In genomic region chr13:21530136-21530535, GRCm38 (mm10) we compare ENCODE assay signal across 9 mouse cellular contexts. TPM values are rescaled to one million over a fixed set of nuclear protein-coding genes. Genes with fewer than 3 reads are reported as not detected.
A peak's percentile ranks its signal among the peaks of the same experiment; 100 is the strongest.
DNase-seq lines count a peak whose midpoint lies in the region; ATAC-seq and TF ChIP-seq lines count a peak whose summit lies in the region.
"Had no signal": no experiment of that assay in that cellular context is flagged by ENCODE, and none has a peak within 500 bp of the region (broad histone marks: within the 10 kb centered on the region; RNA-seq: fewer than 3 reads in every experiment).

No protein-coding gene starts in this region.

- ATAC-seq in forebrain, embryonic 14.5 days = no peak
- no peak for ATAC-seq in liver, embryonic 15.5 days (ENCODE audit: insufficient read depth)
- no peak for ATAC-seq in megakaryocyte-erythroid progenitor cell, adult 5-6 weeks (replicated peaks; ENCODE audit: low FRiP score, low TSS enrichment, poor library complexity, severe bottlenecking)

- H3K9ac ChIP-seq in forebrain, embryonic 14.5 days (ENCODE audit: low read length) = peak overlapping the region; percentile 25
- no peak overlapping the region for H3K9ac ChIP-seq in liver, embryonic 15.5 days

- DNase-seq in heart, embryonic 10.5 days (ENCODE audit: low spot score) = no peak
- no peak for DNase-seq in heart, postnatal 25 days (ENCODE audit: low spot score)
- no peak for DNase-seq in forebrain, embryonic 14.5 days (ENCODE audit: low spot score)
- no peak for DNase-seq in thymus, postnatal 25 days
- no peak for DNase-seq in left cerebral cortex, postnatal 14 days (ENCODE audit: low spot score in 2 of 2)

- H3K4me1 ChIP-seq in heart, embryonic 10.5 days = peaks cover 3% of the 10 kb centered on the region; the same call in 1 of the 2 replicates
- H3K4me1 ChIP-seq in E14TG2a.4 (replicated peaks; ENCODE audit: low read depth, low read length) = peaks cover 11% of the 10 kb centered on the region; the same call in 1 of the 2 replicates
- H3K4me1 ChIP-seq in forebrain, embryonic 14.5 days (ENCODE audit: control insufficient read depth, insufficient read depth, low read length) = peaks cover 9% of the 10 kb centered on the region
- H3K4me1 ChIP-seq in liver, embryonic 15.5 days (replicated peaks) = 0 out of 2 replicates have a peak, but pooled peaks cover 2% of the 10 kb centered on the region

- H3K27ac ChIP-seq in heart, embryonic 10.5 days = no peak overlapping the region; the same call in 1 of the 2 replicates
- no peak overlapping the region for H3K27ac ChIP-seq in forebrain, embryonic 14.5 days (ENCODE audit: low read depth, low read length)
- H3K27ac ChIP-seq in liver, embryonic 15.5 days (replicated peaks) = no peak overlapping the region

- H3K4me2 ChIP-seq in forebrain, embryonic 14.5 days (ENCODE audit: low read length) = peak overlapping the region; percentile 70
- H3K4me2 ChIP-seq in liver, embryonic 15.5 days = peak overlapping the region; percentile 54

- H3K36me3 ChIP-seq in heart, embryonic 10.5 days = peaks cover 19% of the 10 kb centered on the region
- peaks cover 17% of the 10 kb centered on the region for H3K36me3 ChIP-seq in E14TG2a.4 (ENCODE audit: insufficient read depth, low read length)
- peaks cover 15% of the 10 kb centered on the region for H3K36me3 ChIP-seq in forebrain, embryonic 14.5 days (ENCODE audit: control insufficient read depth, insufficient read depth, low read length)
- H3K36me3 ChIP-seq in liver, embryonic 15.5 days (replicated peaks) = peaks cover 14% of the 10 kb centered on the region

- 48% methylated on average over 7 of the region's 7 CpGs for WGBS in heart, embryonic 10.5 days
- 55% methylated on average over 7 of the region's 7 CpGs for WGBS in forebrain, embryonic 14.5 days
- 32% methylated on average over 7 of the region's 7 CpGs for WGBS in liver, embryonic 15.5 days (ENCODE audit: insufficient replicate concordance)

- no peaks in the 10 kb centered on the region for H3K27me3 ChIP-seq in heart, embryonic 10.5 days (ENCODE audit: insufficient read depth, poor library complexity, severe bottlenecking)
- no peaks in the 10 kb centered on the region for H3K27me3 ChIP-seq in E14TG2a.4 (ENCODE audit: insufficient read depth, low read length)
- H3K27me3 ChIP-seq in forebrain, embryonic 14.5 days (replicated peaks; ENCODE audit: control insufficient read depth, insufficient read depth, low read length) = no peaks in the 10 kb centered on the region
- H3K27me3 ChIP-seq in liver, embryonic 15.5 days = no peaks in the 10 kb centered on the region

- H3K9me3 ChIP-seq in heart, embryonic 10.5 days = no peaks in the 10 kb centered on the region
- no peaks in the 10 kb centered on the region for H3K9me3 ChIP-seq in E14TG2a.4 (ENCODE audit: low read length)
- H3K9me3 ChIP-seq in forebrain, embryonic 14.5 days (replicated peaks; ENCODE audit: control insufficient read depth, low read length) = no peaks in the 10 kb centered on the region
- no peaks in the 10 kb centered on the region for H3K9me3 ChIP-seq in liver, embryonic 15.5 days (replicated peaks)

- intact Hi-C loops in heart, postnatal 25 days (cut with DNase I) = loop anchor here (2.0 to 5.0 kb wide), 5 partner anchors 49 to 182 kb away; partner anchors contain the start of genes Nkapl, Zkscan3 and Zscan26
- intact Hi-C loops in left cerebral cortex, postnatal 14 days (cut with DNase I) = no loop called here

- peak overlapping the region; percentile 98 for H3K4me3 ChIP-seq in heart, embryonic 10.5 days
- H3K4me3 ChIP-seq in E14TG2a.4 (replicated peaks; ENCODE audit: low read length) = peak overlapping the region; percentile 90
- peak overlapping the region; percentile 82 for H3K4me3 ChIP-seq in forebrain, embryonic 14.5 days (ENCODE audit: low read depth, low read length)
- H3K4me3 ChIP-seq in liver, embryonic 15.5 days (replicated peaks) = peak overlapping the region; percentile 74

- TF ChIP-seq CTCF in E14TG2a.4 (conservative IDR thresholded peaks at IDR 0.05; ENCODE audit: low read length) = no peak

RNA-seq across cellular contexts. Expression of gene Zkscan8, which starts 0.8 kb away (rescaled TPM):
- polyA plus RNA-seq in heart, embryonic 10.5 days (2016; fragmentation: Nextera tagmentation; extraction: Ambion mirVana) = 5.3 and 7.3 TPM in 2 replicates
- total RNA-seq in heart, postnatal 25 days (2021) = 10 to 100 TPM; 10.5 to 11.1 TPM
- polyA plus RNA-seq in forebrain, embryonic 14.5 days (2014; fragmentation: Nextera tagmentation; extraction: Ambion mirVana) = 7.3 and 8.6 TPM in 2 replicates
- polyA plus RNA-seq in liver, embryonic 15.5 days (2015; fragmentation: Nextera tagmentation; extraction: Ambion mirVana) = 1.1 and 1.2 TPM in 2 replicates
- 10 to 100 TPM; 12.7 to 13.2 TPM for total RNA-seq in left cerebral cortex, postnatal 14 days (2021)
- total RNA-seq in megakaryocyte-erythroid progenitor cell, adult 5-6 weeks (2014; fragmentation: Nextera tagmentation) = 14.6 and 23.6 TPM in 2 replicates
- 12.3 and 15.4 TPM in 2 replicates for total RNA-seq in megakaryocyte-erythroid progenitor cell, adult 5-6 weeks (2017)

RNA-seq across cellular contexts. Expression of gene Olfr1366, which starts 12.5 kb away (rescaled TPM):
- polyA plus RNA-seq in heart, embryonic 10.5 days (2016; fragmentation: Nextera tagmentation; extraction: Ambion mirVana) = 0.05 and 0.07 TPM in 2 replicates
- total RNA-seq in heart, postnatal 25 days (2021) = not detected
- polyA plus RNA-seq in forebrain, embryonic 14.5 days (2014; fragmentation: Nextera tagmentation; extraction: Ambion mirVana) = 0.10 and 0.20 TPM in 2 replicates
- not detected in 2 replicates for polyA plus RNA-seq in liver, embryonic 15.5 days (2015; fragmentation: Nextera tagmentation; extraction: Ambion mirVana)
- not detected for total RNA-seq in left cerebral cortex, postnatal 14 days (2021)
- not detected in 2 replicates for total RNA-seq in megakaryocyte-erythroid progenitor cell, adult 5-6 weeks (2014; fragmentation: Nextera tagmentation)
- total RNA-seq in megakaryocyte-erythroid progenitor cell, adult 5-6 weeks (2017) = not detected in 2 replicates
- total RNA-seq: left cerebral cortex, postnatal 25 days had no signal

RNA-seq across cellular contexts. Expression of gene Gm11273, which starts 28.9 kb away (rescaled TPM):
- polyA plus RNA-seq in heart, embryonic 10.5 days (2016; fragmentation: Nextera tagmentation; extraction: Ambion mirVana) = 9.0 and 11.6 TPM in 2 replicates
- 100 to 1,000 TPM; 251 to 252 TPM for total RNA-seq in heart, postnatal 25 days (2021)
- polyA plus RNA-seq in forebrain, embryonic 14.5 days (2014; fragmentation: Nextera tagmentation; extraction: Ambion mirVana) = 5.1 and 6.2 TPM in 2 replicates
- 4.8 and 7.3 TPM in 2 replicates for polyA plus RNA-seq in liver, embryonic 15.5 days (2015; fragmentation: Nextera tagmentation; extraction: Ambion mirVana)
- 10 to 100 TPM; 59.6 to 63.4 TPM for total RNA-seq in left cerebral cortex, postnatal 14 days (2021)
- 3.7 and 8.4 TPM in 2 replicates for total RNA-seq in megakaryocyte-erythroid progenitor cell, adult 5-6 weeks (2014; fragmentation: Nextera tagmentation)
- 2.0 and 10.4 TPM in 2 replicates for total RNA-seq in megakaryocyte-erythroid progenitor cell, adult 5-6 weeks (2017)

RNA-seq across cellular contexts. Expression of gene Olfr1535, which starts 29.6 kb away (rescaled TPM):
- 0.04 TPM in 1 of 2 replicates, not detected in the other for polyA plus RNA-seq in heart, embryonic 10.5 days (2016; fragmentation: Nextera tagmentation; extraction: Ambion mirVana)
- not detected for total RNA-seq in heart, postnatal 25 days (2021)
- polyA plus RNA-seq in forebrain, embryonic 14.5 days (2014; fragmentation: Nextera tagmentation; extraction: Ambion mirVana) = not detected in 2 replicates
- polyA plus RNA-seq in liver, embryonic 15.5 days (2015; fragmentation: Nextera tagmentation; extraction: Ambion mirVana) = not detected in 2 replicates
- not detected for total RNA-seq in left cerebral cortex, postnatal 14 days (2021)
- not detected in 2 replicates for total RNA-seq in megakaryocyte-erythroid progenitor cell, adult 5-6 weeks (2014; fragmentation: Nextera tagmentation)
- not detected in 2 replicates for total RNA-seq in megakaryocyte-erythroid progenitor cell, adult 5-6 weeks (2017)
- total RNA-seq: left cerebral cortex, postnatal 25 days had no signal

RNA-seq across cellular contexts. Expression of gene AK157302, which starts 35.1 kb away (rescaled TPM):
- polyA plus RNA-seq in heart, embryonic 10.5 days (2016; fragmentation: Nextera tagmentation; extraction: Ambion mirVana) = 0.21 and 0.53 TPM in 2 replicates
- 10 to 100 TPM; 26.8 TPM for total RNA-seq in heart, postnatal 25 days (2021)
- polyA plus RNA-seq in forebrain, embryonic 14.5 days (2014; fragmentation: Nextera tagmentation; extraction: Ambion mirVana) = 0.36 and 0.78 TPM in 2 replicates
- polyA plus RNA-seq in liver, embryonic 15.5 days (2015; fragmentation: Nextera tagmentation; extraction: Ambion mirVana) = 0.59 and 0.71 TPM in 2 replicates
- 10 to 100 TPM; 18.1 to 19.7 TPM for total RNA-seq in left cerebral cortex, postnatal 14 days (2021)
- 2.1 and 2.6 TPM in 2 replicates for total RNA-seq in megakaryocyte-erythroid progenitor cell, adult 5-6 weeks (2014; fragmentation: Nextera tagmentation)
- total RNA-seq in megakaryocyte-erythroid progenitor cell, adult 5-6 weeks (2017) = 0.19 and 0.23 TPM in 2 replicates

Comparison
In these comparisons a context has a peak if more than half of its experiments do, and no peak if none do; other contexts are left out.
1. RNA of gene Gm11273, which starts 28.9 kb away (total RNA-seq): 251 to 252 TPM in heart, postnatal 25 days and 59.6 to 63.4 TPM in left cerebral cortex, postnatal 14 days; 2.0 to 10.4 TPM in megakaryocyte-erythroid progenitor cell, adult 5-6 weeks; every median in the first group is over 4 times any median in the second.
2. Peak in every context shown above with its lines, with median percentiles within 50 percentile points of each other: H3K4me3 ChIP-seq.